Mouse (Mus musculus): ENCODE measurements around the gene Plxnb3. TPM values are rescaled to one million over a fixed set of nuclear protein-coding genes. Genes with fewer than 3 reads are reported as not detected.

Plxnb3 gene
- polyA plus RNA-seq, 1 experiment from 2014 or later = 0.08 TPM

- no peak for ATAC-seq (replicated peaks; ENCODE audit: insufficient number of reproducible peaks, low FRiP score, low TSS enrichment, low read depth)
- DNase-seq (ENCODE audit: low spot score) = peak; percentile 3
- WGBS = 64% methylated on average over 9 of the region's 9 CpGs
- no peak overlapping the region for H3K4me2 ChIP-seq (ENCODE audit: low read depth, low read length)
- H3K27me3 ChIP-seq (ENCODE audit: control insufficient read depth, insufficient read depth, low read length) = no peaks in the 10 kb centered on the region
- no peaks in the 10 kb centered on the region for H3K4me1 ChIP-seq (ENCODE audit: control insufficient read depth, insufficient read depth, low read length)
- H3K9me3 ChIP-seq (replicated peaks; ENCODE audit: control insufficient read depth, low read length) = no peaks in the 10 kb centered on the region
- no peaks in the 10 kb centered on the region for H3K36me3 ChIP-seq (replicated peaks; ENCODE audit: control insufficient read depth, insufficient read depth, low read depth, low read length)
- no peak overlapping the region for H3K9ac ChIP-seq (replicated peaks; ENCODE audit: low read length)
- H3K27ac ChIP-seq (replicated peaks; ENCODE audit: low read depth, low read length) = no peak overlapping the region
- H3K4me3 ChIP-seq (ENCODE audit: low read depth, low read length) = no peak overlapping the region
Measured at GRCm38 (mm10) chrX:73767267-73767666, 10.4 kb downstream of the Plxnb3 start.

- H3K4me2 ChIP-seq (ENCODE audit: low read depth, low read length) = no peak within 1 kb of the TSS
- WGBS = 74% methylated on average over 9 of the region's 9 CpGs
- no peak within 1 kb of the TSS for H3K9ac ChIP-seq (replicated peaks; ENCODE audit: low read length)
- H3K36me3 ChIP-seq (replicated peaks; ENCODE audit: control insufficient read depth, insufficient read depth, low read depth, low read length) = no peaks in the 10 kb centered on the region
- H3K4me3 ChIP-seq (ENCODE audit: low read depth, low read length) = no peak within 1 kb of the TSS
- no peaks in the 10 kb centered on the region for H3K9me3 ChIP-seq (replicated peaks; ENCODE audit: control insufficient read depth, low read length)
- ATAC-seq (replicated peaks; ENCODE audit: insufficient number of reproducible peaks, low FRiP score, low TSS enrichment, low read depth) (no peak), DNase-seq (ENCODE audit: low spot score) (no peak)
- H3K27me3 ChIP-seq (ENCODE audit: control insufficient read depth, insufficient read depth, low read length) = no peaks in the 10 kb centered on the region
- H3K4me1 ChIP-seq (ENCODE audit: control insufficient read depth, insufficient read depth, low read length) = no peaks in the 10 kb centered on the region
- H3K27ac ChIP-seq (replicated peaks; ENCODE audit: low read depth, low read length) = no peak within 1 kb of the TSS
Measured at GRCm38 (mm10) chrX:73774168-73774760, 17.4 kb downstream of the Plxnb3 start, which contains the start of gene Srpk3. TSS of gene Srpk3 (plus strand) at chrX:73774405.

GRCm38 (mm10) chrX:73774802-73775483 is 18.1 kb downstream of the Plxnb3 start:
- ATAC-seq (replicated peaks; ENCODE audit: insufficient number of reproducible peaks, low FRiP score, low TSS enrichment, low read depth) = no peak; the same call in 1 of the 2 replicates
- no peak overlapping the region for H3K9ac ChIP-seq (replicated peaks; ENCODE audit: low read length)
- no peaks in the 10 kb centered on the region for H3K36me3 ChIP-seq (replicated peaks; ENCODE audit: control insufficient read depth, insufficient read depth, low read depth, low read length)

GRCm38 (mm10) chrX:73782227-73782626 is 25.3 kb downstream of the Plxnb3 start:
- 87% methylated on average over 3 of the region's 3 CpGs for WGBS
- ATAC-seq (replicated peaks; ENCODE audit: insufficient number of reproducible peaks, low FRiP score, low TSS enrichment, low read depth) = no peak

More at GRCm38 (mm10) chrX:73774802-73775483, 18.1 kb downstream of the Plxnb3 start:
- Histone ChIP-seq H3K9me3 (replicated peaks; ENCODE audit: control insufficient read depth, low read length) (no peaks in the 10 kb centered on the region), H3K27ac (replicated peaks; ENCODE audit: low read depth, low read length) (no peak overlapping the region), H3K4me2 (ENCODE audit: low read depth, low read length) (no peak overlapping the region), H3K4me3 (ENCODE audit: low read depth, low read length) (no peak overlapping the region), H3K27me3 (ENCODE audit: control insufficient read depth, insufficient read depth, low read length) (no peaks in the 10 kb centered on the region), H3K4me1 (ENCODE audit: control insufficient read depth, insufficient read depth, low read length) (no peaks in the 10 kb centered on the region)
- DNase-seq (ENCODE audit: low spot score) = no peak
- 77% methylated on average over 10 of the region's 10 CpGs for WGBS

GRCm38 (mm10) chrX:73785666-73786065 is 28.8 kb downstream of the Plxnb3 start:
- Histone ChIP-seq H3K4me3 (ENCODE audit: low read depth, low read length) (peak overlapping the region; percentile 59), H3K27me3 (ENCODE audit: control insufficient read depth, insufficient read depth, low read length) (no peaks in the 10 kb centered on the region), H3K36me3 (replicated peaks; ENCODE audit: control insufficient read depth, insufficient read depth, low read depth, low read length) (no peaks in the 10 kb centered on the region), H3K27ac (replicated peaks; ENCODE audit: low read depth, low read length) (no peak overlapping the region), H3K4me1 (ENCODE audit: control insufficient read depth, insufficient read depth, low read length) (no peaks in the 10 kb centered on the region), H3K4me2 (ENCODE audit: low read depth, low read length) (peak overlapping the region; percentile 34), H3K9me3 (replicated peaks; ENCODE audit: control insufficient read depth, low read length) (no peaks in the 10 kb centered on the region), H3K9ac (replicated peaks; ENCODE audit: low read length) (peak overlapping the region; percentile 65; the same call in 1 of the 2 replicates)
- no peak for DNase-seq (ENCODE audit: low spot score)
- no peak for ATAC-seq (replicated peaks; ENCODE audit: insufficient number of reproducible peaks, low FRiP score, low TSS enrichment, low read depth)

More at GRCm38 (mm10) chrX:73782227-73782626, 25.3 kb downstream of the Plxnb3 start:
- Histone ChIP-seq H3K27me3 (ENCODE audit: control insufficient read depth, insufficient read depth, low read length) (no peaks in the 10 kb centered on the region), H3K27ac (replicated peaks; ENCODE audit: low read depth, low read length) (no peak overlapping the region), H3K4me2 (ENCODE audit: low read depth, low read length) (no peak overlapping the region), H3K9ac (replicated peaks; ENCODE audit: low read length) (no peak overlapping the region), H3K9me3 (replicated peaks; ENCODE audit: control insufficient read depth, low read length) (no peaks in the 10 kb centered on the region), H3K4me1 (ENCODE audit: control insufficient read depth, insufficient read depth, low read length) (no peaks in the 10 kb centered on the region), H3K36me3 (replicated peaks; ENCODE audit: control insufficient read depth, insufficient read depth, low read depth, low read length) (no peaks in the 10 kb centered on the region), H3K4me3 (ENCODE audit: low read depth, low read length) (no peak overlapping the region)
- DNase-seq (ENCODE audit: low spot score) = no peak

GRCm38 (mm10) chrX:73786364-73787224 is 29.7 kb downstream of the Plxnb3 start, which contains the start of the genes Idh3g and Ssr4:
TSS of gene Idh3g (minus strand) at chrX:73786897.
TSS of gene Ssr4 (plus strand) at chrX:73787028.
- H3K36me3 ChIP-seq (replicated peaks; ENCODE audit: control insufficient read depth, insufficient read depth, low read depth, low read length) = no peaks in the 10 kb centered on the region
- peak within 1 kb of the TSS; percentile 59 for H3K4me3 ChIP-seq (ENCODE audit: low read depth, low read length)
- peak; percentile 95 for DNase-seq (ENCODE audit: low spot score)
- 18% methylated on average over 52 of the region's 52 CpGs for WGBS
- ATAC-seq (replicated peaks; ENCODE audit: insufficient number of reproducible peaks, low FRiP score, low TSS enrichment, low read depth) = peak; percentile 98
- peak within 1 kb of the TSS; percentile 62; the same call in 1 of the 2 replicates for H3K27ac ChIP-seq (replicated peaks; ENCODE audit: low read depth, low read length)
- peak within 1 kb of the TSS; percentile 34 for H3K4me2 ChIP-seq (ENCODE audit: low read depth, low read length)
- no peaks in the 10 kb centered on the region for H3K9me3 ChIP-seq (replicated peaks; ENCODE audit: control insufficient read depth, low read length)
- H3K9ac ChIP-seq (replicated peaks; ENCODE audit: low read length) = peak within 1 kb of the TSS; percentile 65
- no peaks in the 10 kb centered on the region for H3K27me3 ChIP-seq (ENCODE audit: control insufficient read depth, insufficient read depth, low read length)
- H3K4me1 ChIP-seq (ENCODE audit: control insufficient read depth, insufficient read depth, low read length) = no peaks in the 10 kb centered on the region

- peak; percentile 45 for ATAC-seq (replicated peaks; ENCODE audit: insufficient number of reproducible peaks, low FRiP score, low TSS enrichment, low read depth)
- Histone ChIP-seq H3K27me3 (ENCODE audit: control insufficient read depth, insufficient read depth, low read length) (no peaks in the 10 kb centered on the region), H3K4me2 (ENCODE audit: low read depth, low read length) (peak overlapping the region; percentile 31), H3K9ac (replicated peaks; ENCODE audit: low read length) (peak overlapping the region; percentile 60), H3K9me3 (replicated peaks; ENCODE audit: control insufficient read depth, low read length) (no peaks in the 10 kb centered on the region), H3K27ac (replicated peaks; ENCODE audit: low read depth, low read length) (peak overlapping the region; percentile 28; the same call in 1 of the 2 replicates), H3K36me3 (replicated peaks; ENCODE audit: control insufficient read depth, insufficient read depth, low read depth, low read length) (no peaks in the 10 kb centered on the region), H3K4me1 (ENCODE audit: control insufficient read depth, insufficient read depth, low read length) (no peaks in the 10 kb centered on the region), H3K4me3 (ENCODE audit: low read depth, low read length) (peak overlapping the region; percentile 59)
- DNase-seq (ENCODE audit: low spot score) = no peak
- 27% methylated on average over 22 of the region's 22 CpGs for WGBS
Measured at GRCm38 (mm10) chrX:73787225-73787558, 30.3 kb downstream of the Plxnb3 start.
